Mouse (Mus musculus) heart, adult 2 months (tissue): ENCODE measurements around the gene Dhrs7b. TPM values are rescaled to one million over a fixed set of nuclear protein-coding genes. Genes with fewer than 3 reads are reported as not detected.

ENCODE experiments used
- DNase-seq, 2 experiments: peaks; one replicate each; pipeline ENCODE4 v3.0.0; 2021
- H3K27ac ChIP-seq: fragments of 200-600 bp; 2 replicates; pipeline ENCODE4 v1.8.1; 2022
- H3K27me3 ChIP-seq: fragments of 200-500 bp; 2 replicates; pipeline ENCODE4 v1.6.1; 2012; ENCODE audit warnings: mild to moderate bottlenecking, low read length, inconsistent platforms, mixed read lengths; ENCODE audit not compliant: control insufficient read depth, insufficient read depth
- H3K36me3 ChIP-seq: fragments of 200-500 bp; 2 replicates; pipeline ENCODE4 v1.6.1; 2012; ENCODE audit warnings: low read length, inconsistent platforms; ENCODE audit not compliant: control insufficient read depth, insufficient read depth
- H3K4me1 ChIP-seq: fragments of 200-500 bp; 2 replicates; pipeline ENCODE4 v1.6.1; 2011; ENCODE audit warnings: low read length; ENCODE audit not compliant: control insufficient read depth, insufficient read depth
- H3K4me3 ChIP-seq: fragments of 200-600 bp; 2 replicates; pipeline ENCODE4 v1.8.1; 2022
- H3K79me2 ChIP-seq: fragments of 200-500 bp; replicated peaks from 2 replicates; pipeline ENCODE4 v1.6.1; 2012; ENCODE audit warnings: mild to moderate bottlenecking, inconsistent platforms, low read length, moderate library complexity, mixed read lengths; ENCODE audit not compliant: control insufficient read depth, insufficient read depth
- H3K9ac ChIP-seq: fragments of 200-500 bp; 2 replicates; pipeline ENCODE4 v1.6.1; 2012; ENCODE audit warnings: low read depth, mild to moderate bottlenecking, control low read depth, inconsistent platforms, low read length, mixed read lengths
- CTCF ChIP-seq: fragments of 200-600 bp; IDR thresholded peaks from 2 replicates; pipeline ENCODE4 v1.8.1; 2022; ENCODE audit warnings: antibody characterized with exemption, mild to moderate bottlenecking, moderate library complexity
- EP300 ChIP-seq: fragments of 200-500 bp; IDR thresholded peaks from 2 replicates; pipeline ENCODE4 v1.6.1; 2011; ENCODE audit warnings: low read depth, low read length, control low read depth; ENCODE audit not compliant: insufficient read depth
- POLR2A ChIP-seq: fragments of 200-500 bp; IDR thresholded peaks from 2 replicates; pipeline ENCODE4 v1.6.1; 2011; ENCODE audit warnings: mild to moderate bottlenecking, low read depth, low read length, control low read depth; ENCODE audit not compliant: insufficient read depth
- WGBS: fragments of 180-500 bp; shearing (Covaris S2); methylation state at CpG from one replicate; pipeline ENCODE4 v1.1.7; 2018; 5-methylcytosine and 5-hydroxymethylcytosine counted together
- intact Hi-C: fragments of 180-260 bp; cut with DNase I; formaldehyde crosslinking; loops from one replicate; pipeline ENCODE4 v1.15.1; 2025
- polyA plus RNA-seq: library from polyadenylated mRNA; depleted of rRNA; stranded (reverse); fragments of >200 nt; gene quantifications from 2 replicates; pipeline ENCODE4 v1.2.3, GENCODE M21; 2012
- total RNA-seq, 2 experiments: library from RNA; stranded (reverse); gene quantifications; 2 replicates each; pipeline ENCODE4 v1.2.3; 2021

The Dhrs7b gene
- total and polyA plus RNA-seq, 3 experiments = 14.4 to 21.0 (median 20.6) TPM

DNA sequence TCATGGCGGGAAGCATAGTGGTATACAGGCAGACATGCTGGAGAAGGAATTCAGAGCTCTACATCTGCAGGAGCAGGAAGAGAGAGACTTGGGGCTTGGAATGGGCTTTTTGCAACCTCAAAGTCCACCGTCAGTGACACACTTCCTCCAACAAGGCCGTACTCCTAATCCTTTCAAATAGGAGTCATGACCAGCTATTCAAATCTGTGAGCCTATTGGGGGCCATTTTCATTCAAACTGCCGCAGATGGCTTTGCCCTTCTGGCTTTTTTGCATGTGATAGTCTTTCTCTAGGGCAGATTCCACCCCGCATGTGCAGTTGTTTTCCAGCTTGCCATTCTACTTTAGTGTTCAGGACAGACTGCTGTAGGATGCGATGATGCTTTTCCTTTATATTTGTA, 6.5 kb downstream of the Dhrs7b start:
- Histone ChIP-seq H3K27me3 (no peaks in the 10 kb centered on the region), H3K4me1 (peaks cover 1% of the 10 kb centered on the region), H3K36me3 (no peaks in the 10 kb centered on the region), H3K9ac (no peak overlapping the region), H3K4me3 (no peak overlapping the region), H3K79me2 (no peaks in the 10 kb centered on the region), H3K27ac (no peak overlapping the region)
- intact Hi-C loops = no loop called here
- TF ChIP-seq POLR2A (no peak), EP300 (no peak), CTCF (no peak)
- no peak for DNase-seq
- 93% methylated on average over 6 of the region's 6 CpGs for whole genome bisulfite sequencing

DNA sequence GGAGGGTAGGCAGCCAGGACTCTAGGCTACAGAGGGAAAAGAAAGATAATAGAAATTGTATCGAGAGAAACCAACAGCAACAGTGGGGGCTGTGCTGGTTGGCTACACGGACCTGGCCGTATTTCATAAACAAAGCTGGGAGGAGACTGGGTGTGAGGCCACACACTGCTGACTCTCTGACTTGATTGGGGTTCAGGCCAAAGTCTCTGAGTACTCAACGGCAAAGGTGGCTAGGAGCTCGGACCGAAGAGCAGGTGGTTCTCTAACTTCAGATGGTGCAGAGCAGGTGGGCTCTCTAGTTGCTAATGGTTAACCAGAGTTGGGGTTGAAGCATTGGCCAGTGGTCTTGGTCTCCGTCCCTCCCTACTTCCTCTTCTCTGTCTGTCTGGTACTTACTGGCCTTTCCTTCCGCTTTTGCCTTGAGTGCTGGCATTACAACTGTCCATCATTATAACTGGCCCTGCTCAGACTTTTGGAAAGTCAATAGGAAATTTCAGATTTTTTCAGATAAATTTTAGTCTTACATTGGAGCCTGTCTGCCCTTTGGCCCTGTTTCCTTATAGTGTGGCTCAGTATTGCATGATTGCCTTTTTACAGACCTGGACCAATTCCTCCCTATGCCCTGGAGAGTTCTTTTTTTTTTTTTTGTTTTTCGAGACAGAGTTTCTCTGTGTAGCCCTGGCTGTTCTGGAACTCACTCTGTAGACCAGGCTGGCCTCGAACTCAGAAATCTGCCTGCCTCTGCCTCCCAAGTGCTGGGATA, 7.4 kb downstream of the Dhrs7b start:
- H3K79me2 ChIP-seq = no peaks in the 10 kb centered on the region
- H3K27me3 ChIP-seq = no peaks in the 10 kb centered on the region
- intact Hi-C loops = no loop called here
- 66% methylated on average over 10 of the region's 10 CpGs for WGBS
- no peak overlapping the region for H3K9ac ChIP-seq
- TF ChIP-seq POLR2A (no peak), CTCF (no peak), EP300 (no peak)
- no peak overlapping the region for H3K4me3 ChIP-seq
- H3K27ac ChIP-seq = no peak overlapping the region
- H3K36me3 ChIP-seq = no peaks in the 10 kb centered on the region
- H3K4me1 ChIP-seq = peaks cover 1% of the 10 kb centered on the region
- DNase-seq = peak in 1 of 2 experiments; percentile 6

DNA sequence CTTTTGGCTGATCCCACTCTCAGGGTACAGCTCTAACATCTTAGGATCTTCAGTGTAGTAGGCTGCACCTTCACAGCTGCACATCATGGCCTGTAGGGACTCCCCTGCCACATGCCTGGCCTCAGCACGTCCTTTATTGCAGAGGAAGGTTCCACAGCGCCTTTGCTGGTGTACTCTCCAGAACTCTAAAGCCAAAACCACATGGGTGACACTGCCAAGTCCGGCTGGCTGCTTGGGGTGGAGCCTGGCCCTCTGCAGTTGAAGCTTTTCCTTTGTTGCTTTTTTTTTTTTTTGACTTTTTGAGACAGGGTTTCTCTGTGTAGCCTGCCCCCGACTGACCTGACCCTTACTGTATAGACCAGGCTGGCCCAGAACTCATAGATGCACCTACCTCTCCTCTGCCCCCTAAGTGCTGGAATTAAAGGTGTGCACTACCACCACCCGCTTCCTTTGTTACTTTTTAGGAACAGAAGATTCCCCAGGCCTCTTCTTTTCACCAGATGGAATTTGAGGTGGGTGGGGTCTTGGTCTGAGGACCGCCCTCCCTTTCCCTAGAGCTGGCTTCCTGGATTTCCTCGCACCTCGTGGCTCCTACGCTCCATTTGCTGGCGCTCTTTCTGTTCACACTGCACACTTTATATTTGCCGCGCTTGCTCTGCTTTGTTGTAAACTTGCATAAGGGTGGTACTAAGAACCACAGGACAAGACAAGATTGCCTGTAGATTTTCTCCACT, 11.2 kb downstream of the Dhrs7b start:
- Histone ChIP-seq H3K27ac (no peak overlapping the region), H3K36me3 (no peaks in the 10 kb centered on the region), H3K9ac (no peak overlapping the region), H3K79me2 (no peaks in the 10 kb centered on the region), H3K4me3 (no peak overlapping the region), H3K4me1 (peaks cover 1% of the 10 kb centered on the region), H3K27me3 (no peaks in the 10 kb centered on the region)
- TF ChIP-seq EP300 (no peak), POLR2A (no peak), CTCF (no peak)
- WGBS = 69% methylated on average over 12 of the region's 12 CpGs
- no peak for DNase-seq
- intact Hi-C loops = no loop called here

DNA sequence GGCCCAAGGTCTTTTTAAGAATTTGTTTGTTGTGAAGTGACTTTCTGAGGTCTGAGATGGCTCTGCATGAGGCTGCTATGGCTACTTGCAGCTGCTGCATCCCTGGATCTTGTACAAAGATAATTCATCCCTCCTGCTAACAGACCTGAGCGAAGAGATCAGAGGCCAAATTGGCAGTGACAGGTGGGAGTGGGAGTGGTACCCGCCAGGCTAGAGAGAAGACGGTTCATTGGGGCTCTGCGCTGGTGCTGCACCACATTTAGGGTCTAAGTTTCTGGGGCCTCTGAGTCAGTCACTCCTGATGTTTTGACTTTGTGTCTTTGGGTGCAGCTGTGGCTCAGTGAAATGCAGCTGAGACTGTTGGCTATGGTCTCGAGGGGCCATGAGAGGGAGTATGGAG, 13.0 kb downstream of the Dhrs7b start:
- no peaks in the 10 kb centered on the region for H3K27me3 ChIP-seq
- no peak overlapping the region for H3K9ac ChIP-seq
- intact Hi-C loops = no loop called here
- DNase-seq = no peak
- no peaks in the 10 kb centered on the region for H3K36me3 ChIP-seq
- TF ChIP-seq POLR2A (no peak), EP300 (no peak), CTCF (no peak)
- no peaks in the 10 kb centered on the region for H3K79me2 ChIP-seq
- H3K27ac ChIP-seq = no peak overlapping the region
- WGBS = 93% methylated on average over 5 of the region's 5 CpGs
- H3K4me3 ChIP-seq = no peak overlapping the region
- H3K4me1 ChIP-seq = peaks cover 1% of the 10 kb centered on the region

DNA sequence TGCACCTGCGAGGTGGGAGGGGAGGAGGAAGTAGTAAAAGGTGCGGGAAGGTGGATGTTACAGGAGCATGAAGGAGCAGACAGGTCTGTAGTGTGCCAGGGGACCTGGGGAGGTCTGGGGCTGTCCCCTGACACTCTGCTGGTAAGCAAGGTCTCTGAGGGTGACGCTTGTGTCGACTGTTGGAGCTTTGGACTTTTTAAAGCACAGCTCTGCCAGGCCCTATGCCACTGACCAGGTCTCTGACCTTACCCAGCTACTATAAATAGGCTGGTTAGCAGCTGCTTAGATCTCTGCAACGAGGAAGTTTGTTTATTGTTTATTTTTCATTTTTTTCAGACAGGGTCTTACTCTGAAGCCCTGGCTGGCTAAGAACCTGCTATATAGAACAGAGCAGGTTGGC, 15.0 kb downstream of the Dhrs7b start:
- no peaks in the 10 kb centered on the region for H3K27me3 ChIP-seq
- intact Hi-C loops = no loop called here
- H3K79me2 ChIP-seq = no peaks in the 10 kb centered on the region
- no peak for TF ChIP-seq POLR2A
- TF ChIP-seq EP300 = no peak
- no peak for TF ChIP-seq CTCF
- DNase-seq = no peak
- no peaks in the 10 kb centered on the region for H3K36me3 ChIP-seq
- 61% methylated on average over 5 of the region's 5 CpGs for WGBS
- H3K9ac ChIP-seq = no peak overlapping the region
- H3K4me1 ChIP-seq = no peaks in the 10 kb centered on the region; the same call in 1 of the 2 replicates
- no peak overlapping the region for H3K4me3 ChIP-seq
- H3K27ac ChIP-seq = no peak overlapping the region

DNA sequence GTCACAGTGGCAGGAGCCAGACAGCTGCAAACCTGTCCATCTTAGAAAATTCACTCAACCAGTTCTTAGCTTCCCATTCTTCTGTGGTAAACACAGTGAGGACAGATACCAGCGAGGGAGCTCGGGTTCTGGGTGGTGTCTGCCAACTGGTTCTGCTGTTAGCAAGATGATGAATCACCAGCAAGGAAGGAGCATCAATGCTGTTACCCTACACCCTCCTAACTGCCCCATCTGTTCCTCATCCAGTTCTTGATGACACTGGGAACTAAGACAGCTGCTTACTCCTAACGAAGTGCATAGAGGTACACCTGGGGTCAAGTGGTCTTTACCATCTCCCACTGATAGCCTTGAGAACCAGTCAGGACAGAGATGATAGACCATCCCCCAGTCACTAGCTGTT, 26.2 kb downstream of the Dhrs7b start:
- Histone ChIP-seq H3K4me3 (no peak overlapping the region), H3K36me3 (no peaks in the 10 kb centered on the region), H3K27me3 (no peaks in the 10 kb centered on the region), H3K27ac (no peak overlapping the region), H3K79me2 (no peaks in the 10 kb centered on the region), H3K9ac (no peak overlapping the region), H3K4me1 (no peaks in the 10 kb centered on the region)
- intact Hi-C loops = no loop called here
- DNase-seq = no peak
- TF ChIP-seq CTCF = no peak
- no peak for TF ChIP-seq EP300
- TF ChIP-seq POLR2A = no peak
- 63% methylated on average over 3 of the region's 3 CpGs for WGBS
